Mouse (Mus musculus): Measurements from ENCODE around the gene Rnase10. TPM values are rescaled to one million over a fixed set of nuclear protein-coding genes. Genes with fewer than 3 reads are reported as not detected.
"Not testable (repeated sequence)": the region's sequence is repeated elsewhere in the genome, so short reads cannot be mapped to it uniquely, and the experiment has no call there.

Rnase10 gene
- polyA plus RNA-seq, 1 experiment, result not detected

DNA sequence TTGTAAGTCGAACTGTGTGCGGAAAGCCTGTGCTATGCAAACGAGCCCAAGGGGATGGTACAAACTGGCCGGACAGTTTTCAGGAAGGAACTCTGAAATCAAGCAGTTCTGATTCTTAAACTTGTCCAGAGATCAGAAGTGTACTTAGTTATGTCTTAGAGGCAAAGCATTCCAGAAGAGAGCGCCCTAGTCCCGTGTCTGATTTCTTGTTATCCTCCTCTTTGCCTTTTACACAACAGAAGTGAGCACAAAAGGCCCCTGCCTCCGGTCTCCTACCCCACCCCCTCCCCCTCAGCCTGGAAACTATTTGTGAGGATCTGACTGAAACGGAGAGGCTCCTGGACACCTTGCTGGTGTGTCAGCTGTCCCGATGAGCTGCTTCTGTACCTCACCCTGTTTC lies 30.9 kb upstream of the Rnase10 start:
- no peak overlapping the region for H3K27ac ChIP-seq (ENCODE audit: insufficient read depth, low read depth, low read length)
- TF ChIP-seq CTCF (IDR thresholded peaks at IDR 0.05; ENCODE audit: low read depth, low read length), result no peak
- TF ChIP-seq POLR2A (IDR thresholded peaks at IDR 0.05; ENCODE audit: borderline replicate concordance, low read depth, low read length), result no peak

DNA sequence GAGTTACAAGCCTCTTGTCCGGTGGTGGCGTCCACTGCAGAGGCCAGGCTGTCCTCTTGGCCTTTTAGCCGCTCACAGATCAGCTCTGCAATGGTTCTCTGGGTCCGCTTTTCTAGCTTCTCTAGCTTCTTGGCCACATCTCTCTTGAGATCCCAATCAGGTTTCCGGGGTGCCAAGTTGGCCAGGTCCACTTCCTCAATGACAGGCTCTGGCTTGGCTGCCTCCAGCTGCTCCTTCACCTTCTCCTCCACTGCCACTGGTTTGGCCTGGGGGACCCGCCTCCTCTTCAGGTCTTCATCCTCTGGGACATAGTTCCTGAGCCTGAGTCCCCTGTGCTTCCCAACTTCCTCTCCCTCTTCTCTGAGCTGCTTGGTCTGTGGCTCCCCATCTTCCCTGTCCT lies 29.1 kb upstream of the Rnase10 start:
- H3K4me1 ChIP-seq (ENCODE audit: control insufficient read depth, insufficient read depth, low read length); H3K4me3 ChIP-seq (ENCODE audit: insufficient read depth, low read length); H3K27ac ChIP-seq (ENCODE audit: insufficient read depth, low read depth, low read length): not testable (repeated sequence)

More for the DNA sequence above, 30.9 kb upstream of the Rnase10 start:
- H3K4me3 ChIP-seq (ENCODE audit: insufficient read depth, low read length), result no peak overlapping the region
- peaks cover 4% of the 10 kb centered on the region for H3K4me1 ChIP-seq (ENCODE audit: control insufficient read depth, insufficient read depth, low read length)

DNA sequence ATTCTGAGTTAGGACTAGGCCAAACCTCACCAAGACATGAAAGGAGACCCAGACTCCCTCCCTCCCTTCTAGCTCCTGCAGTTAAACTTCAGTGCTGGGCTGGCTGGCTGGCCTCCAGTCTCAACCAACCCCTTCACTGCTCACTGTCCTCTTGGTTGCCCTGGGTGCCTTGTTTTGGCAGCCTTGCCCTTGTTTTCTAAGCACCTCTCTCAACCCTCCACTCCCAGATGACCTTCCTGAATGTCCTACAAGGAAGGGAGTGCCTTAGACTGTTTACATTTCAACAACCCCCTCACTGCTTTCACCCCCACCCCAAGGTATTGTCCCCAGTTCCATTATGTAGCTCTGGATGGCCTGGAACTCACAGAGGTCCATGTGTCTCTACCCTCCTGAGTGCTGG lies 27.9 kb upstream of the Rnase10 start:
- TF ChIP-seq CTCF (IDR thresholded peaks at IDR 0.05; ENCODE audit: low read depth, low read length) (no peak), POLR2A (IDR thresholded peaks at IDR 0.05; ENCODE audit: borderline replicate concordance, low read depth, low read length) (no peak)
- Histone ChIP-seq H3K4me1 (ENCODE audit: control insufficient read depth, insufficient read depth, low read length) (peaks cover 8% of the 10 kb centered on the region), H3K4me3 (ENCODE audit: insufficient read depth, low read length) (no peak overlapping the region), H3K27ac (ENCODE audit: insufficient read depth, low read depth, low read length) (no peak overlapping the region)

DNA sequence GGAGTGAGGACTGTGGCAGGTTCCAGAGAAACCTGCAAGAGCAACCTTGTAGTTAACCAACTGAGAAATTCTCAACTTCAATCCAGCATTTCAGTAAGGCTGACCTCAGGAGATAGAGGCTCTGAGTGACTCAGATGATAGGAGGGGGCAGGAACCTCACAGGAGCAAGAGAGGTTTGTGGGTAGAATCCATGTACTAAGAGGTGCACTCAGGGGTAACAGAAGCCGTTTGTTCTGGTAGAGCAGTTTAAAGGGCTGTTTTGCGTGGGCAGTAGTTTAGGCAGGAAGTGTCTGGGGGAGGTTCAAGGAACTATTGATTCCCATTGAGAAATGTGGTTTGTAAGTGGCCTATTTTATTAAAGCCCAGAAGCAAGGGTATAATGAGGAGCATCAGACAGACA lies 26.3 kb upstream of the Rnase10 start:
- Histone ChIP-seq H3K4me3 (ENCODE audit: insufficient read depth, low read length) (no peak overlapping the region), H3K27ac (ENCODE audit: insufficient read depth, low read depth, low read length) (no peak overlapping the region), H3K4me1 (ENCODE audit: control insufficient read depth, insufficient read depth, low read length) (peaks cover 8% of the 10 kb centered on the region)
- TF ChIP-seq CTCF (IDR thresholded peaks at IDR 0.05; ENCODE audit: low read depth, low read length) (no peak), POLR2A (IDR thresholded peaks at IDR 0.05; ENCODE audit: borderline replicate concordance, low read depth, low read length) (no peak)

DNA sequence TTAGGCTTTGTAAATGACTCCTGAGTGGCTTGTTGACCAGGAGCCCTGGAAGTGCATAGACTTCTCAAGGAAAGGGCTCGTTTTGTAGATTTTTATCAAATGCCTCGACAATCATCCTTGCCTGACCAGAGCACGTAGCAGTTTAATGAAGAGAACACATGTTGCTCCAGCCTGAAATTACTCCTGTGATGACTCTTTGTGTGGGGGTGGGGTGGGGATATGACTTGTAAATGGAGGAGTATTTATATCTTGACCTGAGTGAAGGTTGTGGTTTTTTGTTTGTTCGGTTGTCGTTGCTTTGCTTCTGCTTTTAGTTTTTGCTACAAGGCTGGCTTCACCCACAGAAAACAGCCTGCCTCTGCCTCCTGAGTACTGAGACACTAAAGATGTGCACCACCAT lies 25.7 kb upstream of the Rnase10 start:
- TF ChIP-seq CTCF (IDR thresholded peaks at IDR 0.05; ENCODE audit: low read depth, low read length) (no peak), POLR2A (IDR thresholded peaks at IDR 0.05; ENCODE audit: borderline replicate concordance, low read depth, low read length) (no peak)
- peaks cover 8% of the 10 kb centered on the region for H3K4me1 ChIP-seq (ENCODE audit: control insufficient read depth, insufficient read depth, low read length)
- H3K27ac ChIP-seq (ENCODE audit: insufficient read depth, low read depth, low read length), result no peak overlapping the region
- H3K4me3 ChIP-seq (ENCODE audit: insufficient read depth, low read length), result no peak overlapping the region

DNA sequence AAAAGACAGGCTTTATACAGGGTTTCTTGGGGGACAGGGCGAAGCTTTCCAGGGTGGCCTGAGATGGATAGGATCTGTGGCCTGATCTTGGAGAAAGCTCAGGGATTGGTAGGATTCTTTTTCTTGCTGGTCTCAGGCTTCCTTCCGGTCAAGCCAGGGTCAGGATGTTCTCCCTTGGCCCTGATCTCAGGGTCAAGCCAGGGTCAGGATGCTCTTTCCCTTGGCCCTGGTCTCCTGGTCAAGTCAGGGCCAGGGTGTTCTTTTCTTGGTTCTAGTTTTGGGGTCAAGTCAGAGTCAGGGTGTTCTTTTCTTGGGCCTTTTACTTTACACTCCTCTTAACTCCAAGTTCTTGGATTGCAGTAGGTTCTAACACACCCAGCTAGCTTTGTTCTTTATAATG lies 19.9 kb upstream of the Rnase10 start:
- TF ChIP-seq CTCF (IDR thresholded peaks at IDR 0.05; ENCODE audit: low read depth, low read length) (no peak), POLR2A (IDR thresholded peaks at IDR 0.05; ENCODE audit: borderline replicate concordance, low read depth, low read length) (no peak)
- no peak overlapping the region for H3K4me3 ChIP-seq (ENCODE audit: insufficient read depth, low read length)
- no peak overlapping the region for H3K27ac ChIP-seq (ENCODE audit: insufficient read depth, low read depth, low read length)
- peaks cover 2% of the 10 kb centered on the region; the same call in 1 of the 2 replicates for H3K4me1 ChIP-seq (ENCODE audit: control insufficient read depth, insufficient read depth, low read length)

DNA sequence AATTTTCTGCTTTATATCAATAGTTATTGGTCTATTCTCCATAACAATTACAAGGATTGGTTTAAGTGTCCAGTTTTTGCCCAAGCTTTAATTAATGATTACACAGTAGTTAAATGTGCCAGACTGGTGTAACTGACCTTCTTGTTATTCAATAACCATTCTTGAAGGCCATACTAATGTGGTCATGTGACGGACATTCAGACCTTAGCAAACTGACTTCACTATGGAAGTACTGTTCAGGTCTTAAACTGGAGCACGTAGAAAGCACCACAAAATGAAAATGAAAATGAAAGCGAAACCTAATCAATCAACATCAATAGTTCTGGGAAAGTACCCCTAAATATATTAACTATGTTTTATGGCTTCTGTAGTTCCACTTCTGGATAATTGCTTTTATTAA lies 16.5 kb upstream of the Rnase10 start:
- Histone ChIP-seq H3K27ac (ENCODE audit: insufficient read depth, low read depth, low read length) (no peak overlapping the region), H3K4me1 (ENCODE audit: control insufficient read depth, insufficient read depth, low read length) (peaks cover 2% of the 10 kb centered on the region; the same call in 1 of the 2 replicates), H3K4me3 (ENCODE audit: insufficient read depth, low read length) (no peak overlapping the region)
- TF ChIP-seq CTCF (IDR thresholded peaks at IDR 0.05; ENCODE audit: low read depth, low read length), result no peak
- TF ChIP-seq POLR2A (IDR thresholded peaks at IDR 0.05; ENCODE audit: borderline replicate concordance, low read depth, low read length), result no peak

DNA sequence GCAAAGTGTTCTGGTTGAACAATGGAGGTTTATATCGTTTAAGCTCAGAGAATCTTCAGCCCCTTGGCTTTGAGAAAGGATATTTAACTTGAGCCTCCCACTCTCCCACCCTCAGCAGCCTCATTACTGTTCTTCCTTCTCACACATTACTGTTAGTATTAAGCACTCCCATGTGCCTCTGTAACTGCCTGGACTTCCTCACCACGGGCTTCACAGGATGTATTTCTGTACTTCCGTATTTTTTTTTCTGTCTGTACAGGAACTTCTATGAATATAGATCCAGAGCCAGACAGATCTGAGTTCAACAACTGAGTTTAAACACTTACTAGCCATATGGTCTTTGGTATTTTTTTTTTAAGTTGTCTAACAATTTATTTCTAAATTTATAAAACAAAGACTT lies 10.5 kb upstream of the Rnase10 start:
- Histone ChIP-seq H3K27ac (ENCODE audit: insufficient read depth, low read depth, low read length) (peak overlapping the region; percentile 83), H3K4me1 (ENCODE audit: control insufficient read depth, insufficient read depth, low read length) (peaks cover 15% of the 10 kb centered on the region), H3K4me3 (ENCODE audit: insufficient read depth, low read length) (no peak overlapping the region)
- TF ChIP-seq POLR2A (IDR thresholded peaks at IDR 0.05; ENCODE audit: borderline replicate concordance, low read depth, low read length) (no peak), CTCF (IDR thresholded peaks at IDR 0.05; ENCODE audit: low read depth, low read length) (no peak)

DNA sequence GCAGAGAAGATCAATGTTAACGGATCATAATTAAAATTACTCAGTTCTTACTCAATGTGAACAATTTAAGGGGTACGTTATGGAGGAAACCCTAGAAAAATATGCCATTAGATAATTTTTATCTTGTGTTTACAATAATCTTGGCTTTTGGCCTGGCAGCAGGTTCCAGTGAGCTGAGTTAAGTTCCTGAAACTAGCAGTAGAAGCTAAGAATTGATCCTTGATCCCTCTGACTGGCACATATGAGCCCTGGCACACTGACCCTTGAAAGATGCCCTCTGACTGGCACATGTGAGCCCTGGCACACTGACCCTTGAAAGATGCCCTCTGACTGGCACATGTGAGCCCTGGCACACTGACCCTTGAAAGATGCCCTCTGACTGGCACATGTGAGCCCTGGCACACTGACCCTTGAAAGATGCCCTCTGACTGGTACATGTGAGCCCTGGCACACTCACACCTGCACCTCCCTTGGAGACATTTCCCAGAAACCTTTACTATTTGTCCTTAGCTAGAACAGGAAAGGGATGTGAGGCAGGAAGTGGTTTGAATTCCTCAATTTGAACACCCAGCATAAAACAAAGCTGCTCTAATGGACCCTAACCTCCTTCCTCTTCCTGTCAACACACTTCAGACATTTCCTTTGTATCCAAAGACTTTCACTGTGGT lies 9.4 kb upstream of the Rnase10 start:
- TF ChIP-seq CTCF (IDR thresholded peaks at IDR 0.05; ENCODE audit: low read depth, low read length), result no peak
- no peak for TF ChIP-seq POLR2A (IDR thresholded peaks at IDR 0.05; ENCODE audit: borderline replicate concordance, low read depth, low read length)
- peak overlapping the region; percentile 18 for H3K27ac ChIP-seq (ENCODE audit: insufficient read depth, low read depth, low read length)
- no peak overlapping the region for H3K4me3 ChIP-seq (ENCODE audit: insufficient read depth, low read length)
- H3K4me1 ChIP-seq (ENCODE audit: control insufficient read depth, insufficient read depth, low read length), result peaks cover 15% of the 10 kb centered on the region

DNA sequence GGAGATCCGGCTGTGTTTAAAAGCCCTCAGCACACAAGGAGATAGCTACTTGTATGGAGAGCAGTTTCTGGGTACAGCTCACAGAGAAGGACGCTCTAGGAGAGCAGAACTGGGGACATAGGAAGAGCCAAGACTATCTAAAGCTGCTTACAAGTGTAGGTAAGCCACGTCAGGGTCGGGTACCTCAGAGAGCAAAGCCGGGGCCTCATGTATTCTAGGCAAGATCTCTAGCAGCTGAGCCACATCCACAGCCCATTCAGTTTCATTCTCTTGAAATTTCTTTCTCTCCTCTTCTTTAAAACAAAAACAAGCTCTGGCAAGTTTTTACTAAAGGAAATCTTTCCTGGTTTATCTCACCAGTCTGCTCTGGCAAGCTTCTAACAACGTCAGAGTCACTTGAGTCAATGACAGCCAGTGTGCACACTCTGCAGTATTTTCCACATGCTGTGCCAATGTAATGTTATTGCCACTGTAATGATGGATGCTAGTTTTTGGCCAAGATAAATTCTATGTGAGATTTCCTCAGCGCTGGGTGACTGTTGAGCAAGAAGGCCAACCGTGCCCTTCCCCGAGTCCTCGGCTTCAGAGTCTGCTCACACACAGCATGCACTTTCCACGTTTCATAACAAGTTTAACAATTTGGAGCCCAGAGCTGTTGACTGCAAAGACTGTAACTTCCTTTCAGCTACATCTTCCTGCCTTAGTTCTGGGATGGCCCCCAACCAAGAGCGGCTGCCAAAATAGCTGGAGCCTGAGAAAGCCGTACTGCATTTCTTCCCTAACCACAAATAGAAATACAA lies 563 bp downstream of the Rnase10 start:
- Histone ChIP-seq H3K4me1 (ENCODE audit: control insufficient read depth, insufficient read depth, low read length) (peaks cover 17% of the 10 kb centered on the region), H3K27ac (ENCODE audit: insufficient read depth, low read depth, low read length) (no peak overlapping the region), H3K4me3 (ENCODE audit: insufficient read depth, low read length) (no peak overlapping the region)
- TF ChIP-seq POLR2A (IDR thresholded peaks at IDR 0.05; ENCODE audit: borderline replicate concordance, low read depth, low read length) (no peak), CTCF (IDR thresholded peaks at IDR 0.05; ENCODE audit: low read depth, low read length) (no peak)

Measured in bone marrow macrophage, adult 2 months (primary cell).